Mouse (Mus musculus) CH12.LX (cell line): ENCODE data around the gene Bdp1.

Experiments
- CTCF ChIP-seq, 2 experiments: IDR thresholded peaks in 1 of 2; conservative IDR thresholded peaks in 1 of 2; 2 replicates each; pipeline ENCODE4 v1.5.1; 2011 to 2012; ENCODE audit warnings: low read depth in 2 of 2, low read length in 2 of 2, improper control_type of control experiment in 1 of 2, inconsistent platforms in 1 of 2, mild to moderate bottlenecking in 1 of 2, moderate library complexity in 1 of 2
- IRF4 ChIP-seq: IDR thresholded peaks from 2 replicates; pipeline ENCODE4 v1.6.1; 2014; ENCODE audit warnings: low read depth, mild to moderate bottlenecking, inconsistent platforms, low read length, improper control_type of control experiment
- KAT2A ChIP-seq: IDR thresholded peaks from 2 replicates; pipeline ENCODE4 v1.6.1; 2012; ENCODE audit warnings: low read length, improper control_type of control experiment, inconsistent platforms; ENCODE audit not compliant: insufficient replicate concordance
- MAFK ChIP-seq: IDR thresholded peaks from 2 replicates; pipeline ENCODE4 v1.6.1; 2011; ENCODE audit warnings: low read length, improper control_type of control experiment; ENCODE audit not compliant: insufficient replicate concordance
- MEF2A ChIP-seq: IDR thresholded peaks from 2 replicates; pipeline ENCODE4 v1.6.1; 2014; ENCODE audit warnings: low read depth, mild to moderate bottlenecking, inconsistent platforms, low read length, improper control_type of control experiment, borderline replicate concordance
- POLR2A ChIP-seq: IDR thresholded peaks from 2 replicates; pipeline ENCODE4 v1.6.1; 2011; ENCODE audit warnings: low read depth, mild to moderate bottlenecking, improper control_type of control experiment, low read length
- POLR2AphosphoS2 ChIP-seq: IDR thresholded peaks from 2 replicates; pipeline ENCODE4 v1.6.1; 2011; ENCODE audit warnings: low read depth, low read length, improper control_type of control experiment
- TCF12 ChIP-seq: IDR thresholded peaks from 2 replicates; pipeline ENCODE4 v1.6.1; 2014; ENCODE audit warnings: low read depth, mild to moderate bottlenecking, inconsistent platforms, low read length, improper control_type of control experiment
- USF2 ChIP-seq: conservative IDR thresholded peaks from 2 replicates; pipeline ENCODE4 v1.6.1; 2011; ENCODE audit warnings: low read depth, low read length, improper control_type of control experiment
- ZC3H11A ChIP-seq: IDR thresholded peaks from 2 replicates; pipeline ENCODE4 v1.6.1; 2012; ENCODE audit warnings: low read depth, mild to moderate bottlenecking, inconsistent platforms, low read length, improper control_type of control experiment

DNA sequence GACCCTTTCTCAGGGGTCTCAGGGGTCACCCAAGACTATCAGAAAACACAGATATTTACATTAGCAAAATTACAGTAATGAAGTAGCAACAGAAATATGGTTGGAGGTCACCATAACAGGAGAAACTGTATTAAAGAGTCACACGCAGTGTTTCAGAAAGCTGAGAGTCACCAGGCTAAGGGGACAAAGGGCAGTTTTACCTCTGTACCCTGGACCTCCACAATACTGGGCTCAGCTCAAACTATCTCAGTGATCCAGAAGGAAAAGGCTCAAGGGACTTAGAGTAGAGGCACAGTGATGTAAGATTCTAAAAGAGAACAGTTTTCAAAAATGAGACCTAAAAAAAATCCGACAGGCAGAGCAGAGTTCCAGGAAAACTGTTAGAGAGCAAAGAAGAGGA lies 124.5 kb downstream of the Bdp1 start:
- TF ChIP-seq IRF4 (no peak), POLR2AphosphoS2 (no peak), MAFK (no peak), TCF12 (no peak), POLR2A (no peak), CTCF (conservative IDR thresholded peaks at IDR 0.05 in 1 of 2, IDR thresholded peaks at IDR 0.05 in 1 of 2; ENCODE audit: low read depth in 2 of 2, low read length in 2 of 2) (no peak), ZC3H11A (no peak), USF2 (no peak), KAT2A (no peak), MEF2A (no peak)
